Mouse (Mus musculus) CD8-positive naive resting alpha-beta T cell, adult 57 days (primary cell): ENCODE results near the gene Prdm9. TPM values are rescaled to one million over a fixed set of nuclear protein-coding genes. Genes with fewer than 3 reads are reported as not detected.

Source experiments
- total RNA-seq: library from RNA; stranded (reverse); gene quantifications from one replicate; pipeline ENCODE4 v1.2.4, GENCODE M21; 2023

Gene Prdm9
- 17.9 TPM for total RNA-seq

GRCm38 (mm10) chr17:15564014-15564927, at the start of gene Prdm9:
Prdm9 (minus strand) TSS chr17:15564354.

GRCm38 (mm10) chr17:15526986-15527810, 37.0 kb downstream of the Prdm9 start, which contains the start of gene Pdcd2:
Pdcd2 (minus strand) TSS chr17:15527301.

GRCm38 (mm10) chr17:15499656-15500394, 64.3 kb downstream of the Prdm9 start, which contains the start of the genes Psmb1 and Tbp:
Psmb1 (minus strand) TSS chr17:15499751.
Tbp (plus strand) TSS chr17:15499888.

Other genes with a start within 250 kb of the Prdm9 start
- gene Dll1, start 187.5 kb downstream of the Prdm9 start, total RNA-seq: 0.95 TPM
- gene Fam120b, start 168.2 kb downstream of the Prdm9 start, total RNA-seq: 35.3 TPM
- gene Psmb1, start 64.6 kb downstream of the Prdm9 start, total RNA-seq: 120 TPM
- gene Tbp, start 64.5 kb downstream of the Prdm9 start, total RNA-seq: 47.5 TPM
- gene Pdcd2, start 37.1 kb downstream of the Prdm9 start, total RNA-seq: 53.7 TPM
- 111 TPM for gene Chd1, start 140.6 kb upstream of the Prdm9 start, total RNA-seq